Mouse (Mus musculus) left cerebral cortex, postnatal 25 days (tissue): ENCODE measurements around the gene Clstn1. TPM values are rescaled to one million over a fixed set of nuclear protein-coding genes. Genes with fewer than 3 reads are reported as not detected.
A peak's percentile ranks its signal among the peaks of the same experiment; 100 is the strongest.

Experiments used
- DNase-seq, 2 experiments: peaks; one replicate each; pipeline ENCODE4 v3.0.0; 2022; ENCODE audit warnings: low spot score in 2 of 2, mixed read lengths in 1 of 2
- intact Hi-C: fragments of 180-260 bp; cut with DNase I; formaldehyde crosslinking; loops from one replicate; pipeline ENCODE4 v1.15.1; 2025
- total RNA-seq, 2 experiments: library from RNA; stranded (reverse); gene quantifications; 2 replicates each; pipeline ENCODE4 v1.2.3; 2021

The Clstn1 gene
- total RNA-seq, 2 experiments from 2014 or later, result 1,368 to 1,474 TPM

DNA sequence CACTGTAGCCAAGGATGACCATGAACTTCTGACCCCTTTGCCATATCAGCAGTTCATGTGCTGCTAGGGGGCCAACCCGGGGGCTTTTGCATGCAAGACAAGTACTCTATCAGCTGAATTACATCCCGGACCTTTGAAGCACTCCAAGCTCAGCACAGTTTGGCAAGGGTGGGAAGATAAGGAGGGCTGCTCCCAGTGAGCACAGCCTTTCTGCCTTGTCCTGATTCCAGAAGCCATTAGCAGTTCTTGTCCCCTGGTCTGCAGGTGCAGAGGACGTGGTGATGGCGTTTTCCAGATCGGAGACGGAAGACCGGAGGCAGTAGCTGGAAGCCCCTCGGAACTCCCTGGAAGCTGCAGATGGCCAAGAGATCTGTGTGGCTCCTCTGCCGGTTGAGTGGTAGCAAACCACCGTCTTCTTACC, 22.3 kb upstream of the Clstn1 start:
- intact Hi-C loops, result no loop called here

DNA sequence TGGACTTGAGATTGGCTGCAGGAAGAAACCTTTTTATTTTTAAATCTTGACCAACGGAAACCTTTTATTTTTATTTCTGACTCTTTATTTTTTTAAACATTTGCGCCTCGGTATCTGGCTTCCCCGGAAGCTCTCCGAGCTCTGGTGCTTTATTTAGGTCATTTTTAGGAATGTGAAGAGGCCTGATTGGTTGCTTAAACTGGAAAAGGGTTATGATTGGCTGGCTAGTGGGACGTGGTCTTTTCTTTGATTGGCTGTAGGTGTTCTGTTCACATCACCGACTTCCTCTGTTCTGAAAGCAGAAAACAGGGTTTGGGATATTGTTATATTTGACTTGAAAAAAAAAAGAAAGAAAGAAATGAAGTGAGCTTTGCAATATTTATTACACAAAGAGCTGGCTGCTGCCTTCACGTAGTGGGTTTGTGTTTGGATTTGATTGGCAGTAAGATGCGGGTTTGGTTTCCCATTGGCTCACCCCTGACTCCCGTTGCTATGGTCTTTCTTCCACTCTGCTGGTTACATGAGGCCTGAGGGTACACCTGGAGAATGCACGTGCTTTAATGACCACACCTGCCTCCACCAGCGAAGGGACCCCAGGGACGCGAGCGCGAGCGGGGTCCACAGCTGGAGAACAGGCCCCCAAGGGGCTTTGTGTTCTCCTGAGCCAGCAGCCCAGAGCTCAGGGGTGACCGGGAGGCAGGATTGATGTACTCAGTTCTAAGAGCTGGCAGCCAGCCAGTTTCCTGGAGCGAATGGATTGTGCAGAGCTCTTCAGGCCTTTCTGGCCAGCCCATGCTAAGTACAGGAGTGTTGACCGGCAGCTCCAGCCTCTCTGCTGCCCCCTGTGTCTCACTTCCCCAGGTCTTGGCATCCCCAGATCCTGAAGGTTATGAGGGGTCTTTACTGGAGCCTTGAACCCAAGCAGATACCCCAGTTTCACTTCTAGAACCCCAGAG, 21.5 kb upstream of the Clstn1 start:
- peak; percentile 59 to 89 for DNase-seq
- intact Hi-C loops, result no loop called here

More for the DNA sequence above, 22.3 kb upstream of the Clstn1 start:
- no peak for DNase-seq

DNA sequence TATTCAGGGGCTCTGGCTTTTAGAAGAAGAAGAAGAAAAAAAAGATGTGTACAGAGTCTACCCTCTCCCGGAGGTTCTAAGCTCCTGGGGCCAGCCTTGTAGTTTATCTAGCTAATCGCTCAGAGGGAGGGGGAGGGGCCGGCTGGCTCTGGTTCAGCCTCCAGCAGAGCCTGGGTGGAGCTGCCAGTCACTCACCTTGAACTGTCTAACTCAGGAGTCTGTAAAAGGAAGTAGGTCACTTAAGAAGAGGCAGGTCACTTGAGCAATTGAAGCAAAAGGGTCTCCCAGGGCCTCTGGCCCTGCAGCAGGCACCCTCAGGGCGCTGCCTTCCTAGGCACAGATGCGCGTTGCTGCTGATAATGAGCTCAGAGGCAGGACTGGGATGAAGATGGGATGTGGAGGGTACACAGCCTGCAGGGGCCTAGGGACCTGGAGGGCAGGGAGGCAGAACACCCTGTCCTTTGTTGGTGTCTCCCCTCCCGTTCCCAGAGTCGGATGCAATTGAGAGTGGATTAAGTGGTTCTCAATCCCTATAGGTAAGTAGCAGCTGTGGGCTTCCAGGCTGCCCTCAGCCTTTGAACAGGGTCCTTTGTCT, 18.7 kb upstream of the Clstn1 start:
- intact Hi-C loops, result no loop called here
- DNase-seq, result no peak

DNA sequence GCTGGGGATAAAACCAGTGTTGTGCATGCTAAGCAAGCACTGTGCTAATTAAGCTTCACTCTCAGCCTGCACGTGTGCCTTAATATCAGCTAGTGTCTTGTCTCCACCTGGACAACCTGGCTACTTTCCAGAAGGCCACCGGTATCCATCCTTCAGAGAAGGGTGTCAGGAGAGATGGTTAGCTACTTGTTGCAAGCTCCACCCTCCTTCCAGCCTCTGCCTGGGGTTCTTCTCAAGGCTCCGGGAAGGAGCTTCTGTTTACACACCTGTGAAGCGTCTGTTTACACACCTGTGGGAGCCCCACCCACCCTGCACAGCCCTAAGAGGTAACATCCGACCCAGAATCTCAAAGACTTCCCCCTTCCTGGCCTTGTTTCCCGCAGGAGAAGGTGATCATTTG, 17.6 kb upstream of the Clstn1 start:
- intact Hi-C loops, result no loop called here
- DNase-seq, result no peak

- intact Hi-C loops, result loop anchor here (1.0 kb wide), 1 partner anchor 16 kb away; the partner anchor contains the start of gene Clstn1
- peak in 1 of 2 experiments; percentile 90 for DNase-seq
Observed at GRCm38 (mm10) chr4:149569781-149570497, 16.3 kb upstream of the Clstn1 start.

GRCm38 (mm10) chr4:149570498-149570863, 15.8 kb upstream of the Clstn1 start:
- DNase-seq, result no peak
- intact Hi-C loops, result loop anchor here (1.0 kb wide), 1 partner anchor 16 kb away; the partner anchor contains the start of gene Clstn1

GRCm38 (mm10) chr4:149571209-149571608, 15.1 kb upstream of the Clstn1 start:
- no peak for DNase-seq
- intact Hi-C loops, result no loop called here

DNA sequence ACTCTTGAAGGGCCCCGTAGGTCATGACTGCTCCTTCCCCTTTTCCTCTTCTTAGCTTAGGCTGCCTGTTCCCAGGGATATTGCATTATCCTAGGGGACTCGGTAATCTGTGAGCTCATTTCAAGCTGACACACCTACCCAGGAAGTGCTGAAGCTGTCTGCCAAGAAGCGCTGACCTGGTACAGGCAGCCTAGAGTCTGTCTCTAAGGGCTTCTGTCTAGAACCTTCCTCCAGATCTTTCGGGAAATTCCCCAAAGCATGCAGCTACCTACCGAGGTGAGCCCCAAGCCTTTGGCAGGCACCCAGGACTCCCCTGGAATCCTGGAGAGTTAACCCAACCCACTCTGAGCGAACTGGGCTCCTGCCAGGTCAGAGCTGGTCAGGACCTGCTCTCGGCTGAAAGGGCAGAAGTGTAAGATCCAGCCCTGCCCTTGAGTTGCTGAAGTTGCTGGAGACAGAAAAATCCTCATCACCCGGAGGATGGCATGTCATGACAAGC, 14.6 kb upstream of the Clstn1 start:
- DNase-seq, result no peak
- intact Hi-C loops, result no loop called here

DNA sequence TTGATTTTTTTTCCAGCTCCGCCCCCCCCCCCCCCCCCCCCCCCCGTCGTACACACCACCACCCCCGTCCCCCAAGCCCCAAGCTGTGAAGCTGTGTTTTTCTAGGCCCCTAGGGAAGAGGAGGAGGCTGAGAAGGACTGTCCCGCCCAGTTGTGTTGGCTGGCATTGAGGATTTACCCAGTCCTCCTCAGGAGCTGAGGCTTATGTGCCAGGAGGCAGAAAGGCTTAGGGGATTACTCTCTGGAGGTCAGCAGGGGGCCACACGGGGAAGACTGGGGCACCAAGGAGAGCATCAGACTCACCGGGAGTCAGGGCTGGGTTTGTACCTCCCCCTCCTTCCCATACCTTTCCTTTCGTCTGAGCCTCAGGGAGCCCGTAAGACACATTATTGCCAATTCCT, 13.8 kb upstream of the Clstn1 start:
- no peak for DNase-seq
- intact Hi-C loops, result no loop called here

- intact Hi-C loops, result no loop called here
- DNase-seq, result no peak
Observed at GRCm38 (mm10) chr4:149572851-149573250, 13.4 kb upstream of the Clstn1 start.

DNA sequence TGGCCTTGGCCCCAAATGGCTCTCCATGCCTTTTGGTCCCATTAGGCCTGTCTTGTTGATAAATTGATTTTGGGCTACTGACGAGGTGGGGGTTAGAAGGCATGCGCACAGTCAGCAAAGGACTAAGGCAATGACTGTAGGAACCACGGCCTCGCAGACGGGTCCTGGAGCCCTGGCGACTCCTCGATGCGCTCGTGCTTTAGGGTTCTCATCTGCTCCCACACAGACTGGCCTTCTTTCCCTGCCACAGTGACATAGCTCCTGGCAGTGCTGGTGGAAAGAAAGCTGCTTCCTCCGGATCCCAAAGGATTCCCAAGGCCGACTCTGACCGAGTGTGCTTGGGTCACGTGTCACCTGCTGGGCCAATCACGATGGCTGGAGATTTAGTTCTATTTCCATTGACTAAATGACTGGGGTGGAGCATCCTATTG, 11.9 kb upstream of the Clstn1 start:
- intact Hi-C loops, result no loop called here
- no peak for DNase-seq

DNA sequence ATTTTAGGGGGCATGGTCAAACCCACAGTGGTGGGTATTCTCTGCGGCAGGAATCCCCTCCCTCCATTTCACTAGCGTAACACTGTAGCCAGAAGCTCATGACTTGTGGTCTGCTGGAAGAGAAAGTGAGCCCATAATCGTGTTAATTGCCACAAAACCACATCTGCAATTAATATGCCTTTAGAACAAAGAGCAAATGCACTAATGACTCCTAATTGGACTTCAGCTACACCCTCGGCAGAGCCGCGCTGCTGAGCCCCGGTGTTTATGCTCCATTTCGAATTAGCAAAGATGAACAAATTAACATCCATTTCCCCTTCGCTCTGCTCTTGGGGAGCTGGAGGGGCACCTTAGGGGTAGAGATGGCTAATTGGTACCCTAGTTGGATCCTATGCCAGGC, 10.2 kb upstream of the Clstn1 start:
- intact Hi-C loops, result no loop called here
- DNase-seq, result no peak

GRCm38 (mm10) chr4:149576993-149577548, 9.2 kb upstream of the Clstn1 start:
- intact Hi-C loops, result no loop called here
- no peak for DNase-seq

DNA sequence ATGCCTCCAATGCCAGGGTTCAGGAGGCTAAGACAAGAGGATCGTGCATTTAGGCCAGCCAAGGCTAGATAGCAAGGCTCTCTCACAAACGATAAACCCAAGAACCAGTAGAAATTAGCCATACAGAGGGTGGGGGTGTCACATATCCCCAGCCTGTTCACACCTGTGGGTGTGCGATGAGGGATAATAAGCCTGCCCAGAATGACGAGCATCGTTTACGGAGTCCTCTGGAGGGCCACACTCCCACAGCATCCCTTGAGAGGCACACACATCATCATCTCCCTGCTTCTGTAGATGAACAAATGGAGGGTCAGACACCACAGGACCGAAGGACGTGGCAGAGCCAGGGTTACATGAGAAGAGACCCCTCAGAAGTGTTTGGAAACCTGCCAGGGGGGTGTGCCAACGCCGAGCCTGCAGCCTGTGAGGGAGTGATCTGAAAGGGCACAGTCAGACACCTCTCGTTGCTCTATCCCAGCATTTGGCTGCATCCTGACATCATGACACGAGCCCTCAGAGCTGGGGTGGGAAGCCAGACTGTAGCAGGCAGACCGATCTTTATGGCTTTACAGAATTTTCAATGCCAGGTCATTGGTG, 8.1 kb upstream of the Clstn1 start:
- intact Hi-C loops, result no loop called here
- peak in 1 of 2 experiments; percentile 61 for DNase-seq

DNA sequence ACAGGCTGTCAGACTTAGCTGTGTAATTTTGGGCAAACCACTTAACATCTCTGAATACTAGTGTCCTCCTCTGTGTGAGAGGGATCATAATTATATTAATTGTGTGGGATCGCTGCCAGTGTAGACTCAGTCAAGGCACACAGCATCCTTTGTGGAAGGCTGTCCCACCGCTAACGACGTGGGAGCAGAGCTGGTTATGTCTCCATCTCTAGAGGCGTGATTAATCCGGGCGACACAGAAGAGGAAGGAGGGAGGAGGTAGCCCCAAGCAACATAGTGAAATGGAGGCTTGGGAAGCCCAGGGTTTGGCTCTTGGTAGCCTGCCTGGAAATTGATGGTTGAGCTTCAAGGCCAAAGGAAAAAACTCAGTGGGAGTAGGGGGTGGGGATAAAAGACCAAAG, 7.4 kb upstream of the Clstn1 start:
- intact Hi-C loops, result no loop called here
- DNase-seq, result no peak

- intact Hi-C loops, result loop anchor here (5.0 kb wide), 1 partner anchor 33 kb away; no protein-coding TSS in a partner anchor
- DNase-seq, result no peak
Observed at GRCm38 (mm10) chr4:149585236-149585635, 1.0 kb upstream of the Clstn1 start.

- peak; percentile 36 to 59 for DNase-seq
- intact Hi-C loops, result loop anchor here (1.0 to 5.0 kb wide), 3 partner anchors 17 to 35 kb away; no protein-coding TSS in a partner anchor
Observed at GRCm38 (mm10) chr4:149586783-149587595, 721 bp downstream of the Clstn1 start.

GRCm38 (mm10) chr4:149587596-149588168, 1.4 kb downstream of the Clstn1 start:
- intact Hi-C loops, result loop anchor here (1.0 to 5.0 kb wide), 2 partner anchors 25 to 35 kb away; no protein-coding TSS in a partner anchor

More at GRCm38 (mm10) chr4:149587596-149588168, 1.4 kb downstream of the Clstn1 start:
- DNase-seq, result peak in 1 of 2 experiments; percentile 91
